Comparison of ENCODE assay signal across 8 mouse cellular contexts in genomic region chr4:46451240-46451757, GRCm38 (mm10). TPM values are rescaled to one million over a fixed set of nuclear protein-coding genes. Genes with fewer than 3 reads are reported as not detected.
DNase-seq lines count a peak whose midpoint lies in the region; ATAC-seq and TF ChIP-seq lines count a peak whose summit lies in the region.

No protein-coding gene starts in this region.

- H3K4me3 ChIP-seq in CH12.LX (replicated peaks in 1 of 3; ENCODE audit: low read depth in 2 of 3, low read length in 2 of 3, poor library complexity in 1 of 3) = peak overlapping the region; percentile 61 to 96 (median 80)
- peak overlapping the region; percentile 74 for H3K4me3 ChIP-seq in forebrain, postnatal 0 days (ENCODE audit: low read depth, low read length)
- H3K4me3 ChIP-seq in lung, embryonic 16.5 days (ENCODE audit: low read length) = peak overlapping the region; percentile 93

- H3K4me1 ChIP-seq in CH12.LX (ENCODE audit: control insufficient read depth in 1 of 2, insufficient read depth in 2 of 2) = peaks cover 12 to 38% of the 10 kb centered on the region in 2 experiments
- peaks cover 21% of the 10 kb centered on the region for H3K4me1 ChIP-seq in forebrain, postnatal 0 days (ENCODE audit: insufficient read depth)
- H3K4me1 ChIP-seq in lung, embryonic 16.5 days (replicated peaks; ENCODE audit: control insufficient read depth, insufficient read depth, low read length) = peaks cover 30% of the 10 kb centered on the region

- no peak for TF ChIP-seq CTCF in CH12.LX (conservative IDR thresholded peaks at IDR 0.05 in 1 of 2, IDR thresholded peaks at IDR 0.05 in 1 of 2; ENCODE audit: low read depth in 2 of 2, low read length in 2 of 2)
- no peak for TF ChIP-seq CTCF in forebrain, postnatal 0 days (IDR thresholded peaks at IDR 0.05; ENCODE audit: low read depth)

- in situ Hi-C loops in CH12.LX (cut with MboI; ENCODE audit: low pct_ligation_motif_present, low pct_unique_long_range_greater_than_20kb, low sequenced_read_pairs) = no loop called here

- DNase-seq in CH12.LX (ENCODE audit: extremely low read depth) = no peak
- DNase-seq in c-Kit-negative CD71-positive TER-119-positive erythroid progenitor cells, embryonic 14.5 days (ENCODE audit: low read depth, low spot score) = peak; percentile 43
- peak; percentile 77 for DNase-seq in forebrain, postnatal 0 days
- peak; percentile 75 for DNase-seq in heart, postnatal 4 days
- DNase-seq in layer of hippocampus, adult 9-10 months (ENCODE audit: low spot score) = peak; percentile 32
- DNase-seq in retina, adult 2 months (ENCODE audit: low read depth, low spot score) = peak; percentile 41
- peak; percentile 85 for DNase-seq in thymus, postnatal 14 days

- no peaks in the 10 kb centered on the region for H3K9me3 ChIP-seq in CH12.LX (replicated peaks; ENCODE audit: low read length)
- no peaks in the 10 kb centered on the region for H3K9me3 ChIP-seq in forebrain, postnatal 0 days (ENCODE audit: low read length)
- no peaks in the 10 kb centered on the region for H3K9me3 ChIP-seq in lung, embryonic 16.5 days (ENCODE audit: control insufficient read depth, low read length)

- WGBS in forebrain, postnatal 0 days = under 1% methylated on average over 44 of the region's 70 CpGs
- under 1% methylated on average over 61 of the region's 70 CpGs for WGBS in lung, embryonic 16.5 days

- peaks cover 46% of the 10 kb centered on the region for H3K79me2 ChIP-seq in CH12.LX (replicated peaks; ENCODE audit: control insufficient read depth, extremely low read depth, insufficient read depth, poor library complexity, severe bottlenecking)

- peak overlapping the region; percentile 100 for H3K9ac ChIP-seq in CH12.LX (ENCODE audit: insufficient read depth, low read depth)
- peak overlapping the region; percentile 89 for H3K9ac ChIP-seq in forebrain, postnatal 0 days
- H3K9ac ChIP-seq in lung, embryonic 16.5 days (ENCODE audit: low read length) = peak overlapping the region; percentile 99

- peak overlapping the region; percentile 93 for H3K27ac ChIP-seq in CH12.LX (ENCODE audit: insufficient read depth, low read depth)
- H3K27ac ChIP-seq in forebrain, postnatal 0 days (ENCODE audit: low read depth, low read length) = peak overlapping the region; percentile 98
- H3K27ac ChIP-seq in lung, embryonic 16.5 days (ENCODE audit: low read length) = peak overlapping the region; percentile 99

- dilution Hi-C loops in CH12.LX (cut with MboI; ENCODE audit: extremely low pct_ligation_motif_present, extremely low pct_unique_long_range_greater_than_20kb, low sequenced_read_pairs) = no loop called here

- no peak for TF ChIP-seq RAD21 in CH12.LX (IDR thresholded peaks at IDR 0.05; ENCODE audit: low read depth, low read length)

- peak; percentile 27 for ATAC-seq in forebrain, postnatal 0 days
- peak; percentile 57 for ATAC-seq in lung, embryonic 16.5 days (ENCODE audit: low read depth)

- no peaks in the 10 kb centered on the region for H3K27me3 ChIP-seq in CH12.LX (replicated peaks)
- H3K27me3 ChIP-seq in forebrain, postnatal 0 days (ENCODE audit: insufficient read depth, low read length) = no peaks in the 10 kb centered on the region
- H3K27me3 ChIP-seq in lung, embryonic 16.5 days (ENCODE audit: control insufficient read depth, insufficient read depth, low read depth, low read length) = no peaks in the 10 kb centered on the region

- peaks cover 0 to 14% of the 10 kb centered on the region in 2 experiments for H3K36me3 ChIP-seq in CH12.LX (replicated peaks in 1 of 2; ENCODE audit: control insufficient read depth in 1 of 2, insufficient read depth in 1 of 2, low read length in 1 of 2)
- no peaks in the 10 kb centered on the region for H3K36me3 ChIP-seq in forebrain, postnatal 0 days (ENCODE audit: insufficient read depth)
- H3K36me3 ChIP-seq in lung, embryonic 16.5 days (ENCODE audit: control insufficient read depth, insufficient read depth, low read length) = no peaks in the 10 kb centered on the region

- TF ChIP-seq POLR2A in CH12.LX (IDR thresholded peaks at IDR 0.05; ENCODE audit: low read depth, low read length) = no peak

- TF ChIP-seq EP300 in CH12.LX (IDR thresholded peaks at IDR 0.05; ENCODE audit: low read length) = no peak

- H3K4me2 ChIP-seq in CH12.LX (ENCODE audit: insufficient read depth, low read depth, poor library complexity, severe bottlenecking) = no peak overlapping the region
- peak overlapping the region; percentile 88 for H3K4me2 ChIP-seq in forebrain, postnatal 0 days (ENCODE audit: low read depth)
- peak overlapping the region; percentile 91; the same call in 1 of the 2 replicates for H3K4me2 ChIP-seq in lung, embryonic 16.5 days (ENCODE audit: low read depth, low read length)

TF ChIP-seq in CH12.LX, 34 proteins besides CTCF, POLR2A, EP300 and RAD21:
- no peak for TF ChIP-seq HCFC1 (IDR thresholded peaks at IDR 0.05; ENCODE audit: low read depth, low read length)
- no peak; the same call in 1 of the 2 replicates for TF ChIP-seq ZMIZ1 (IDR thresholded peaks at IDR 0.05; ENCODE audit: low read depth, low read length)
- no peak for TF ChIP-seq GABPA (IDR thresholded peaks at IDR 0.05; ENCODE audit: insufficient replicate concordance, low read depth, low read length)
- no peak for TF ChIP-seq MAFK (IDR thresholded peaks at IDR 0.05; ENCODE audit: insufficient replicate concordance, low read length)
- TF ChIP-seq UBTF (IDR thresholded peaks at IDR 0.05; ENCODE audit: low read depth, low read length) = 0 out of 2 replicates have a peak, but pooled peaks have one; percentile 67
TF ChIP-seq in CH12.LX: peak in this region for 1.

RNA-seq across cellular contexts. Expression of gene Anp32b, which starts 0.6 kb away (rescaled TPM):
- total RNA-seq in CH12.LX (2012; rRNA removed) (37.5 and 45.2 TPM in 2 replicates), CH12.LX (2014; rRNA removed) (22.9 and 29.4 TPM in 2 replicates)
- 864 and 1,039 TPM in 2 replicates for polyA plus RNA-seq in CH12.LX (2012; ENCODE audit: insufficient read length, low read depth)
- total RNA-seq in forebrain, postnatal 0 days (2014; rRNA removed) = 3.4 and 4.7 TPM in 2 replicates
- polyA plus RNA-seq in forebrain, postnatal 0 days (2015; fragmentation: Nextera tagmentation; extraction: Ambion mirVana) = 60.2 and 65.9 TPM in 2 replicates
- 100 to 1,000 TPM; 121 to 122 TPM for total RNA-seq in heart, postnatal 4 days (2021)
- 213 and 244 TPM in 2 replicates for polyA plus RNA-seq in lung, embryonic 16.5 days (2015; fragmentation: Nextera tagmentation; extraction: Ambion mirVana)

RNA-seq across cellular contexts. Expression of gene Nans, which starts 37.7 kb away (rescaled TPM):
- 103 and 119 TPM in 2 replicates for total RNA-seq in CH12.LX (2012; rRNA removed)
- 140 and 150 TPM in 2 replicates for total RNA-seq in CH12.LX (2014; rRNA removed)
- 127 and 173 TPM in 2 replicates for polyA plus RNA-seq in CH12.LX (2012; ENCODE audit: insufficient read length, low read depth)
- 87.1 and 89.3 TPM in 2 replicates for total RNA-seq in forebrain, postnatal 0 days (2014; rRNA removed)
- 69.8 and 70.2 TPM in 2 replicates for polyA plus RNA-seq in forebrain, postnatal 0 days (2015; fragmentation: Nextera tagmentation; extraction: Ambion mirVana)
- total RNA-seq in heart, postnatal 4 days (2021) = 10 to 100 TPM; 42.4 to 45.0 TPM
- polyA plus RNA-seq in lung, embryonic 16.5 days (2015; fragmentation: Nextera tagmentation; extraction: Ambion mirVana) = 75.8 and 77.0 TPM in 2 replicates

RNA-seq across cellular contexts. Expression of gene Hemgn, which starts 38.0 kb away (rescaled TPM):
- total RNA-seq in CH12.LX (2012; rRNA removed) (0.04 TPM in 1 of 2 replicates, not detected in the other), CH12.LX (2014; rRNA removed) (0.09 TPM in 1 of 2 replicates, not detected in the other)
- 0.11 TPM in 1 of 2 replicates, not detected in the other for polyA plus RNA-seq in CH12.LX (2012; ENCODE audit: insufficient read length, low read depth)
- total RNA-seq in forebrain, postnatal 0 days (2014; rRNA removed) = not detected in 2 replicates
- polyA plus RNA-seq in forebrain, postnatal 0 days (2015; fragmentation: Nextera tagmentation; extraction: Ambion mirVana) = not detected in 2 replicates
- total RNA-seq in heart, postnatal 4 days (2021) = under 1 TPM in 1 of 2 experiments, not detected in 1; 0.36 TPM
- 1.1 and 4.3 TPM in 2 replicates for polyA plus RNA-seq in lung, embryonic 16.5 days (2015; fragmentation: Nextera tagmentation; extraction: Ambion mirVana)
